Mouse (Mus musculus): ENCODE data around the gene Gstm6. TPM values are rescaled to one million over a fixed set of nuclear protein-coding genes. Genes with fewer than 3 reads are reported as not detected.

The Gstm6 gene
- total and polyA plus RNA-seq, 2 experiments: 96.1 to 138 TPM

GRCm38 (mm10) chr3:107931134-107931533, 12.4 kb downstream of the Gstm6 start:
- H3K27me3 ChIP-seq (ENCODE audit: control insufficient read depth, insufficient read depth, low read length): no peaks in the 10 kb centered on the region
- 23% methylated on average over 2 of the region's 2 CpGs for WGBS
- H3K4me3 ChIP-seq (ENCODE audit: insufficient read depth, low read depth, low read length): peak overlapping the region; percentile 25; the same call in 1 of the 2 replicates
- H3K79me2 ChIP-seq (ENCODE audit: control insufficient read depth, insufficient read depth, low read length): no peaks in the 10 kb centered on the region
- H3K4me1 ChIP-seq (ENCODE audit: control insufficient read depth, insufficient read depth, low read length): peaks cover 4% of the 10 kb centered on the region; the same call in 1 of the 2 replicates
- peak overlapping the region; percentile 12; the same call in 1 of the 2 replicates for H3K9ac ChIP-seq (ENCODE audit: low read depth, low read length)
- TF ChIP-seq CTCF (IDR thresholded peaks at IDR 0.05; ENCODE audit: low read depth, low read length) (no peak), POLR2A (IDR thresholded peaks at IDR 0.05; ENCODE audit: extremely low read depth, insufficient read depth, low read length) (no peak)
- peak overlapping the region; percentile 18 for H3K27ac ChIP-seq (replicated peaks; ENCODE audit: insufficient read depth, low read depth, low read length)
- H3K36me3 ChIP-seq (ENCODE audit: control insufficient read depth, insufficient read depth, low read length): no peaks in the 10 kb centered on the region
- no peak for DNase-seq (ENCODE audit: extremely low read depth, low read depth, low spot score)

DNA sequence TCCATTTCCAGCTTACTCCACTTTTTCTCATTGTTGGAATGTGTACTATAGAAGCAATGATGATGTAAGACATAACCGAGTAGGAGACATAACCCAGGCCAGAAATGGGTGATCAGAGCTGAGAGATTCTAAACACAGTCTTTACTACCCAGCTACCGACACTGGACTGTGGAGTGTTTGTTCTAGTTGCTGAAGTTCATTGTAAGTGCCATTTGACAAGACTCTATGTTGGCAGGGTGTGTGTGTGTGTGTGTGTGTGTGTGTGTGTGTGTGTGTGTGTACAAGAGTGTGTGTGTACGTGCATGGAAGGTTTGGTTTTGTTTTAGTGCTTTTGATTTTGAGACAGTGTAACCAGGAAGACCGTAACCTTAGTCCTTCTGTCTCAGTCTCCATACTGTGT, 13.8 kb downstream of the Gstm6 start:
- peaks cover 4% of the 10 kb centered on the region; the same call in 1 of the 2 replicates for H3K4me1 ChIP-seq (ENCODE audit: control insufficient read depth, insufficient read depth, low read length)
- no peaks in the 10 kb centered on the region for H3K36me3 ChIP-seq (ENCODE audit: control insufficient read depth, insufficient read depth, low read length)
- H3K4me3 ChIP-seq (ENCODE audit: insufficient read depth, low read depth, low read length): no peak overlapping the region
- no peak overlapping the region for H3K9ac ChIP-seq (ENCODE audit: low read depth, low read length)
- no peak overlapping the region for H3K27ac ChIP-seq (replicated peaks; ENCODE audit: insufficient read depth, low read depth, low read length)
- no peaks in the 10 kb centered on the region for H3K27me3 ChIP-seq (ENCODE audit: control insufficient read depth, insufficient read depth, low read length)
- no peaks in the 10 kb centered on the region for H3K79me2 ChIP-seq (ENCODE audit: control insufficient read depth, insufficient read depth, low read length)
- DNase-seq (ENCODE audit: extremely low read depth, low read depth, low spot score): no peak
- TF ChIP-seq CTCF (IDR thresholded peaks at IDR 0.05; ENCODE audit: low read depth, low read length) (no peak), POLR2A (IDR thresholded peaks at IDR 0.05; ENCODE audit: extremely low read depth, insufficient read depth, low read length) (no peak)
- 53% methylated on average over 4 of the region's 4 CpGs for WGBS

DNA sequence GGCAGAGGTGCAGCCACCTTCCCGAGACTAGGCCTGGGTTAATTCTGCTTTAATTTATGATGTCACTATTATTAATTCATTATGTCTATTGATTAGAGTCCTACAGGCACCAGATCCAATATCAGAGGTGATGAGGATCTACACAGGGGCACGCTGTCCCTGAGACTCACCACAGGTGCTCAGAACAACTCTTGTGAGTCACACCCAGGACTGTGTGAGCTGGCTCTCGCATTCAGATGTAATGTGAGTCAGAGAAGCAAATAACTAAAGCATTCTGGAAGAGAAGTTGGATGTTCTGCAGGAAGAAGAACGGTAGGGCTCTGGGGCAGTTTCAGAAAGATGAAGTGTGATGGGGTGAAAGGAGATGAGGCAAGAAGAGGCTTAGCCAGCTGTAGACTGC, 14.3 kb downstream of the Gstm6 start:
- no peak overlapping the region for H3K27ac ChIP-seq (replicated peaks; ENCODE audit: insufficient read depth, low read depth, low read length)
- peaks cover 4% of the 10 kb centered on the region; the same call in 1 of the 2 replicates for H3K4me1 ChIP-seq (ENCODE audit: control insufficient read depth, insufficient read depth, low read length)
- WGBS: 91% methylated on average over 4 of the region's 4 CpGs

GRCm38 (mm10) chr3:107928691-107929090, 14.9 kb downstream of the Gstm6 start:
- H3K79me2 ChIP-seq (ENCODE audit: control insufficient read depth, insufficient read depth, low read length): no peaks in the 10 kb centered on the region
- H3K36me3 ChIP-seq (ENCODE audit: control insufficient read depth, insufficient read depth, low read length): no peaks in the 10 kb centered on the region
- no peak overlapping the region for H3K4me3 ChIP-seq (ENCODE audit: insufficient read depth, low read depth, low read length)
- DNase-seq (ENCODE audit: extremely low read depth, low read depth, low spot score): no peak
- H3K27me3 ChIP-seq (ENCODE audit: control insufficient read depth, insufficient read depth, low read length): no peaks in the 10 kb centered on the region
- H3K4me1 ChIP-seq (ENCODE audit: control insufficient read depth, insufficient read depth, low read length): peaks cover 4% of the 10 kb centered on the region; the same call in 1 of the 2 replicates
- WGBS: 92% methylated on average over 11 of the region's 11 CpGs
- no peak overlapping the region for H3K9ac ChIP-seq (ENCODE audit: low read depth, low read length)
- H3K27ac ChIP-seq (replicated peaks; ENCODE audit: insufficient read depth, low read depth, low read length): no peak overlapping the region
- TF ChIP-seq POLR2A (IDR thresholded peaks at IDR 0.05; ENCODE audit: extremely low read depth, insufficient read depth, low read length) (no peak), CTCF (IDR thresholded peaks at IDR 0.05; ENCODE audit: low read depth, low read length) (no peak)

More for the DNA sequence above, 14.3 kb downstream of the Gstm6 start:
- H3K9ac ChIP-seq (ENCODE audit: low read depth, low read length): no peak overlapping the region
- TF ChIP-seq CTCF (IDR thresholded peaks at IDR 0.05; ENCODE audit: low read depth, low read length) (no peak), POLR2A (IDR thresholded peaks at IDR 0.05; ENCODE audit: extremely low read depth, insufficient read depth, low read length) (no peak)
- no peak for DNase-seq (ENCODE audit: extremely low read depth, low read depth, low spot score)
- no peaks in the 10 kb centered on the region for H3K27me3 ChIP-seq (ENCODE audit: control insufficient read depth, insufficient read depth, low read length)
- H3K4me3 ChIP-seq (ENCODE audit: insufficient read depth, low read depth, low read length): no peak overlapping the region
- H3K36me3 ChIP-seq (ENCODE audit: control insufficient read depth, insufficient read depth, low read length): no peaks in the 10 kb centered on the region
- H3K79me2 ChIP-seq (ENCODE audit: control insufficient read depth, insufficient read depth, low read length): no peaks in the 10 kb centered on the region

- Histone ChIP-seq H3K79me2 (ENCODE audit: control insufficient read depth, insufficient read depth, low read length) (no peaks in the 10 kb centered on the region), H3K27me3 (ENCODE audit: control insufficient read depth, insufficient read depth, low read length) (no peaks in the 10 kb centered on the region), H3K36me3 (ENCODE audit: control insufficient read depth, insufficient read depth, low read length) (no peaks in the 10 kb centered on the region), H3K9ac (ENCODE audit: low read depth, low read length) (no peak overlapping the region), H3K4me1 (ENCODE audit: control insufficient read depth, insufficient read depth, low read length) (peaks cover 4% of the 10 kb centered on the region; the same call in 1 of the 2 replicates), H3K4me3 (ENCODE audit: insufficient read depth, low read depth, low read length) (no peak overlapping the region), H3K27ac (replicated peaks; ENCODE audit: insufficient read depth, low read depth, low read length) (no peak overlapping the region)
- WGBS: 92% methylated on average over 3 of the region's 3 CpGs
- DNase-seq (ENCODE audit: extremely low read depth, low read depth, low spot score): no peak
- TF ChIP-seq CTCF (IDR thresholded peaks at IDR 0.05; ENCODE audit: low read depth, low read length): no peak
- no peak for TF ChIP-seq POLR2A (IDR thresholded peaks at IDR 0.05; ENCODE audit: extremely low read depth, insufficient read depth, low read length)
Measured at GRCm38 (mm10) chr3:107927841-107928240, 15.7 kb downstream of the Gstm6 start.

GRCm38 (mm10) chr3:107925335-107925734, 18.2 kb downstream of the Gstm6 start:
- TF ChIP-seq CTCF (IDR thresholded peaks at IDR 0.05; ENCODE audit: low read depth, low read length) (no peak), POLR2A (IDR thresholded peaks at IDR 0.05; ENCODE audit: extremely low read depth, insufficient read depth, low read length) (no peak)
- WGBS: 72% methylated on average over 3 of the region's 3 CpGs

More at GRCm38 (mm10) chr3:107925335-107925734, 18.2 kb downstream of the Gstm6 start:
- H3K36me3 ChIP-seq (ENCODE audit: control insufficient read depth, insufficient read depth, low read length): no peaks in the 10 kb centered on the region
- H3K4me3 ChIP-seq (ENCODE audit: insufficient read depth, low read depth, low read length): no peak overlapping the region
- no peak overlapping the region for H3K9ac ChIP-seq (ENCODE audit: low read depth, low read length)
- no peaks in the 10 kb centered on the region for H3K4me1 ChIP-seq (ENCODE audit: control insufficient read depth, insufficient read depth, low read length)
- DNase-seq (ENCODE audit: extremely low read depth, low read depth, low spot score): peak; percentile 35
- H3K27me3 ChIP-seq (ENCODE audit: control insufficient read depth, insufficient read depth, low read length): no peaks in the 10 kb centered on the region
- H3K27ac ChIP-seq (replicated peaks; ENCODE audit: insufficient read depth, low read depth, low read length): no peak overlapping the region
- H3K79me2 ChIP-seq (ENCODE audit: control insufficient read depth, insufficient read depth, low read length): no peaks in the 10 kb centered on the region

Data from liver, adult 2 months (tissue).